Mouse (Mus musculus) myocyte (in vitro differentiated cells): ENCODE data around the gene Klhl1. TPM values are rescaled to one million over a fixed set of nuclear protein-coding genes. Genes with fewer than 3 reads are reported as not detected.

ENCODE experiments used
- H3K27me3 ChIP-seq: one replicate; pipeline ENCODE4 v1.6.1; 2011; ENCODE audit not compliant: control insufficient read depth, insufficient read depth, insufficient read length
- H3K36me3 ChIP-seq: one replicate; pipeline ENCODE4 v1.6.1; 2011; ENCODE audit not compliant: control insufficient read depth, insufficient read depth
- H3K4me2 ChIP-seq: one replicate; pipeline ENCODE4 v1.6.1; 2011; ENCODE audit warnings: low read depth, control low read depth
- H3K4me3 ChIP-seq: one replicate; pipeline ENCODE4 v1.5.1; 2011; ENCODE audit warnings: mild to moderate bottlenecking, control low read depth, moderate library complexity
- H3K79me2 ChIP-seq: one replicate; pipeline ENCODE4 v1.6.1; 2011; ENCODE audit not compliant: control insufficient read depth, insufficient read depth
- H3ac ChIP-seq: one replicate; pipeline ENCODE4 v1.6.1; 2011; ENCODE audit not compliant: control insufficient read depth, insufficient read length
- CEBPB ChIP-seq: IDR thresholded peaks from 2 replicates; pipeline ENCODE4 v1.6.1; 2011; ENCODE audit warnings: mild to moderate bottlenecking, moderate library complexity; ENCODE audit not compliant: poor library complexity, insufficient read depth, severe bottlenecking
- E2F4 ChIP-seq: IDR thresholded peaks from one replicate; pipeline ENCODE4 v1.6.1; 2011; ENCODE audit warnings: mild to moderate bottlenecking, control low read depth, moderate library complexity; ENCODE audit not compliant: insufficient read depth
- MAX ChIP-seq: IDR thresholded peaks from one replicate; pipeline ENCODE4 v1.6.1; 2011; ENCODE audit warnings: low read depth, mild to moderate bottlenecking, control low read depth
- MYOD1 ChIP-seq, 3 experiments: IDR thresholded peaks; one replicate each; pipeline ENCODE4 v1.6.1; 2011; ENCODE audit warnings: control low read depth in 2 of 3, low read depth in 2 of 3, mild to moderate bottlenecking in 2 of 3, moderate library complexity in 1 of 3; ENCODE audit not compliant: insufficient read length in 2 of 3, control insufficient read depth in 1 of 3
- MYOG ChIP-seq, 3 experiments: IDR thresholded peaks; one replicate each; pipeline ENCODE4 v1.6.1; 2011; ENCODE audit warnings: control low read depth in 2 of 3, low read depth in 2 of 3, mild to moderate bottlenecking in 2 of 3; ENCODE audit not compliant: insufficient read length in 2 of 3, control insufficient read depth in 1 of 3, insufficient read depth in 1 of 3
- POLR2A ChIP-seq: IDR thresholded peaks from one replicate; pipeline ENCODE4 v1.6.1; 2011; ENCODE audit warnings: low read depth, mild to moderate bottlenecking, control low read depth, moderate library complexity; ENCODE audit not compliant: insufficient read length
- POLR2AphosphoS2 ChIP-seq: IDR thresholded peaks from one replicate; pipeline ENCODE4 v1.6.1; 2011; ENCODE audit warnings: low read depth, control low read depth; ENCODE audit not compliant: insufficient read length
- REST ChIP-seq: IDR thresholded peaks from one replicate; pipeline ENCODE4 v1.6.1; 2011; ENCODE audit warnings: mild to moderate bottlenecking, control low read depth, moderate library complexity; ENCODE audit not compliant: insufficient read depth, insufficient read length
- SRF ChIP-seq: IDR thresholded peaks from one replicate; pipeline ENCODE4 v1.6.1; 2011; ENCODE audit warnings: low read depth; ENCODE audit not compliant: control insufficient read depth, insufficient read length
- TCF12 ChIP-seq: IDR thresholded peaks from one replicate; pipeline ENCODE4 v1.6.1; 2011; ENCODE audit warnings: mild to moderate bottlenecking, control low read depth; ENCODE audit not compliant: poor library complexity, insufficient read depth, severe bottlenecking
- TCF3 ChIP-seq: IDR thresholded peaks from one replicate; pipeline ENCODE4 v1.6.1; 2011; ENCODE audit warnings: low read depth, control low read depth; ENCODE audit not compliant: insufficient read length
- USF1 ChIP-seq: IDR thresholded peaks from one replicate; pipeline ENCODE4 v1.6.1; 2011; ENCODE audit warnings: low read depth, mild to moderate bottlenecking, control low read depth, moderate library complexity
- polyA plus RNA-seq: library from polyadenylated mRNA; unstranded; fragments of >200 nt; fragmentation: generic; extraction: Trizol; gene quantifications from one replicate; pipeline ENCODE4 v1.2.1, GENCODE M21; 2012; ENCODE audit warnings: missing spikeins

Gene Klhl1
- 0.01 TPM for polyA plus RNA-seq

DNA sequence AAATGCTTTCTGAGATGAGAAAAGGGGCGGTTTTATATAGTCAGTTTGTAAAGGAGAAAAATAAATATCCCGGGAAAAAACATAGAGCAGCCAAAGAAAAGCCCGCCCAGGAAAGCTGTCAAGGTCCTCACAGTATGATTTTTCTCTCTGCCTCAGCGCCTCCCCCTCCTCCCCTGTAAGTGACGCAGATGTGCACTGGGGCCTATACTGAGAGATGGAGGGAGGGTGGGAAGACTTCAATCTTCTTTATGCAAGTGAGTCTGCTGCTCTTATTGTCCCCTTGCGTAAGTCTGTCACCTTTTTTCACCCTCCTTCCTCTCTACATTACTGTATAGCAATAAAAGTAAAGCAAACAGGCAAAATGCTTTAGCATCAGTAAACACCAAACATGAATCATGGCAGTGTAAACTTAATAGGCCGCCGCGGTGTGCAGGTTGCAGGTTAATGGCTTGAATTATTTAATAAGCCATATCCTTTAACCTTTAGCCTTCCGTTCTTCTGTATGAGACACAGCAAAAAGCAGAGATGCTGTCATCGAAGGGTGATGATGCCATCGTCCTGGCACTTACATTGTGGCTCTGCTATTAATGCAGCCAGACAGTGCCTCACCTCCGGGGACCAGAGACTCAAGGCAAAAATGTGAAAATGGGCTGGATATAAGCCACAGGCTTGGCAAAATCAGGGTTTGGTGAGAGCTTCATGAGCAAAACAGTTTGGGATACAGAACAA lies at the start of gene Klhl1:
Gene Klhl1, minus strand, starts transcription at position 149 of the 729 bp plus-strand sequence.
- TF ChIP-seq POLR2A (no peak), MYOD1 (IDR thresholded peaks at IDR 0.05; ENCODE audit: control insufficient read depth in 1 of 3, insufficient read length in 2 of 3, low read depth in 2 of 3) (no peak), MAX (no peak), SRF (no peak), TCF3 (no peak), USF1 (no peak), TCF12 (no peak), POLR2AphosphoS2 (no peak), REST (no peak), CEBPB (no peak), MYOG (IDR thresholded peaks at IDR 0.05; ENCODE audit: control insufficient read depth in 1 of 3, insufficient read depth in 1 of 3, insufficient read length in 2 of 3, low read depth in 2 of 3) (no peak), E2F4 (no peak)
- Histone ChIP-seq H3K4me2 (peak within 1 kb of the TSS; percentile 60), H3K79me2 (no peaks in the 10 kb centered on the region), H3K36me3 (no peaks in the 10 kb centered on the region), H3K4me3 (peak within 1 kb of the TSS; percentile 2), H3ac (no peak within 1 kb of the TSS), H3K27me3 (no peaks in the 10 kb centered on the region)

DNA sequence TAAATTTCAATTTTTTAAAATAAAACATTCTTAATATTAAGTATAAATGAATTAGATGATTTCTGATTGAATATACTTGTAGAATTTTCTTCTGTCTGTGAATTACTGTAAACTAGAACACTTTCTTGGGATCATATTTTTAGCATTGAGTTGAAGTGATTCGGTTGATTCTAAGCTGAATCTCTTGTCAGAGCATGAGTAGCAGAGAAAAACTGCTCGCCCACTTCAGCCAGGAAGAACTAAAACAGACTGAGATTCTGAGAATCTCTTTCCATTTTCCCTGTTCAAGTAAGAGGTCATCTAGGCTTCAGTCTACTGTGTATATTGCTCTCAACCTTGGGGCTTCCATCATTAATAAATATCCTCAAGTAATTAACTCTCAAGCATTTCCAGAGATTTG lies 34.8 kb upstream of the Klhl1 start:
- no peaks in the 10 kb centered on the region for H3K27me3 ChIP-seq
- H3K36me3 ChIP-seq, result no peaks in the 10 kb centered on the region
- H3K79me2 ChIP-seq, result no peaks in the 10 kb centered on the region
- TF ChIP-seq TCF12 (no peak), MYOG (IDR thresholded peaks at IDR 0.05; ENCODE audit: control insufficient read depth in 1 of 3, insufficient read depth in 1 of 3, insufficient read length in 2 of 3, low read depth in 2 of 3) (no peak), POLR2AphosphoS2 (no peak), SRF (no peak)
- no peak overlapping the region for H3K4me3 ChIP-seq
- H3K4me2 ChIP-seq, result no peak overlapping the region
- H3ac ChIP-seq, result no peak overlapping the region

DNA sequence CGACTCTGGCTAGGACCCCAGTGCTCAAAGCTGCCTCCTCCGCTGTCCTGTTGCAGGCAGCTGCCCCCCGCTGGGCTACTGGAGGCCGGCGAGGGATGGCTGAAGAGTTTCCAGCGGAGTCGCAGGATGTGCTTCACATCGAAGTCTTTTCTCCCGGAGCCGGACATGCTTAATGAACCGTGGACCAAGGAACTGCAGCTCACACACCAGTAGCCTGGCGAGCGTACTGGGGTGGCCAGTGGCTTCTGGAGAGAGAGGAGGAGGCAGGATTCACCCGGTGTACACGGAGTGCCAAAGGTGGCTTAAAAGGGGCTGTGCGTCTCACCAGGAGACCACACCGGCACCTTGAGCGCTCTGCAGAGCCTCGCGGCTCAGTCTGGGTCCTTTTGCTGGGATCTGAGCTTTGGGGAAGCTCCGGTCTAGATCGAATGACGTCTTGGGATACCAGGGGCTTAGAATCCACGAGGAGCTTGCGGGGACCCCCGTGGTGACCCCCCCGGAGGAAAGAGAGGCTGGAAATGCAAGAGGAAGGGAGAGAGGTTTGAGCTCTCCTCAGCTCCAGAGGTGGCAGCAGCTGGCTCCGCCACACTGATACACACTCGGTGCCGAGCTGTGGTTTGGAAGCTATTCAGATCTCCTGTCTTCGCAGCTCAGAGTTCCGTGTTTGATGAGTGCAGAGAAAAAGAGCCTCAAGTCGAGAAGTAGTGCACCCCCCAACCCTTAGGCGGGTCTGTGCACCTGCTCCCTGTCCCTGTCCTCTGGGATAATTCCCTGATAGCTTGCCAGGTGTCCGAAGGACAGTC lies 550 bp downstream of the Klhl1 start:
- TF ChIP-seq E2F4 (no peak), MAX (no peak), POLR2AphosphoS2 (no peak), SRF (no peak), REST (no peak)
- H3K4me3 ChIP-seq, result peak overlapping the region; percentile 2

GRCm38 (mm10) chr14:96517727-96518126 lies 1.2 kb downstream of the Klhl1 start:
- H3K79me2 ChIP-seq, result no peaks in the 10 kb centered on the region
- H3ac ChIP-seq, result no peak overlapping the region
- H3K4me3 ChIP-seq, result peak overlapping the region; percentile 2
- H3K27me3 ChIP-seq, result no peaks in the 10 kb centered on the region
- peak overlapping the region; percentile 60 for H3K4me2 ChIP-seq
- H3K36me3 ChIP-seq, result no peaks in the 10 kb centered on the region
- no peak for TF ChIP-seq POLR2A
- TF ChIP-seq TCF3, result no peak
- no peak for TF ChIP-seq TCF12
- no peak for TF ChIP-seq E2F4
- no peak for TF ChIP-seq USF1

More for the DNA sequence above, 550 bp downstream of the Klhl1 start:
- Histone ChIP-seq H3K27me3 (no peaks in the 10 kb centered on the region), H3K4me2 (peak overlapping the region; percentile 60), H3K36me3 (no peaks in the 10 kb centered on the region), H3K79me2 (no peaks in the 10 kb centered on the region), H3ac (no peak overlapping the region)

DNA sequence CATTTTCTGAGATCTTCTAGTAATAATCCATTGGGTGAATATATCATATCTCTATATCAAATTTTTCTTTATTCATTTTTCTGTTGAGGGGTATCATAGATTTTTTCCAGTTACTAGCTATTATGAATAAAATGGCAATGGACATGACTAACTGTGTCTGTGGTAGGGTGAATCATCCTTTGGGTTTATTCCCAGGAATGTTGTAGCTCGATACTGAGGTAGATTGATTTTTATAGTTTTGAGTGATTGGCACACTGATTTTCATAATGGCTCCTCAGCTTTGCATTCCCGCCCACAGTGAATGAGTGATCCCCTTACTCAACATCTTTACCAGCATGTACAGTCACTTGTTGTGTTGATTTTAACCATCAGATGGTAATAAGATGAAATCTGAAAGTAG lies 19.0 kb downstream of the Klhl1 start:
- H3K4me3 ChIP-seq, result no peak overlapping the region
- H3K27me3 ChIP-seq, result no peaks in the 10 kb centered on the region
- no peak overlapping the region for H3ac ChIP-seq
- no peaks in the 10 kb centered on the region for H3K36me3 ChIP-seq
- H3K4me2 ChIP-seq, result no peak overlapping the region
- no peaks in the 10 kb centered on the region for H3K79me2 ChIP-seq
- TF ChIP-seq POLR2A (no peak), MAX (no peak), POLR2AphosphoS2 (no peak), MYOG (IDR thresholded peaks at IDR 0.05; ENCODE audit: control insufficient read depth in 1 of 3, insufficient read depth in 1 of 3, insufficient read length in 2 of 3, low read depth in 2 of 3) (no peak), MYOD1 (IDR thresholded peaks at IDR 0.05; ENCODE audit: control insufficient read depth in 1 of 3, insufficient read length in 2 of 3, low read depth in 2 of 3) (no peak), REST (no peak), CEBPB (no peak), USF1 (no peak), TCF3 (no peak)
